9 mouse cellular contexts compared by ENCODE assay signal in the genomic region with DNA sequence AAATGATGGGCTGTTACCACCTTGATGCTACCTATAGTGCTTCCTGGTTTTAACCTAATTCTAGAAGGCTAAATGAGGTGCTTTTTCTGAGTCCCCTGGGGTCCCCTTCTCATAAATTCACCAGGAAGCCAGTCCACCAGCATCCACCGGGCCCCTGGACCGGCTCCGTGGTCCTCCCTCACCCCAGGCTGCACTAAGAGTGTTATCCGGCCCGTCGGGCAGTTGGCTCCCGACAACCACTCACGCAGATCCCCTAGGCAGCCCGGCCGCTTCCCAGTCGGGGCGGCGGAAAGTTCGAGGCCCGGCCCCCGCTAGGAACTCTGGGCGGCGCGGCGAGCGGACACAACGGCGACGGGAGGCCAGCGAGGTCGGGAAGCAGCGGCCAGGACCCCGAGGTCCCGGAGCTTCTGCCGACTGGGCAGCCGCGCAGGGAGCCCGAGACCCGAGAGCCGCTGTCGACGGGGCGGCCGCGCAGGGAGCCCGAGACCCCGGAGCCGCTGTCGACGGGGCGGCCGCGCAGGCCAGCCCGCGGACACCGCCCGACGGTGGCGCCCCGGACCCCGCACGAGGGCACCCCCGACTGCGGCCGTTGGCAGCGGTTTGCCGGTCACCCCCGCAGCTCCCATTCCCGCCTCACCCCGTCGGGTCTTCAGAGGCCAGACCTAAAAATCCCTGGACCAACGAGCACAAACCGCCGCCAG. TPM values are rescaled to one million over a fixed set of nuclear protein-coding genes. Genes with fewer than 3 reads are reported as not detected.
DNase-seq lines count a peak whose midpoint lies in the region; ATAC-seq and TF ChIP-seq lines count a peak whose summit lies in the region.
"Had no signal": no experiment of that assay in that cellular context is flagged by ENCODE, and none has a peak within 500 bp of the region (broad histone marks: within the 10 kb centered on the region; RNA-seq: fewer than 3 reads in every experiment).

No protein-coding gene starts in this region.

- TF ChIP-seq CTCF in E14TG2a.4 (conservative IDR thresholded peaks at IDR 0.05; ENCODE audit: low read length): no peak

- peak overlapping the region; percentile 29; the same call in 1 of the 2 replicates for H3K9ac ChIP-seq in forebrain, embryonic 16.5 days (replicated peaks; ENCODE audit: low read depth, low read length)
- no peak overlapping the region for H3K9ac ChIP-seq in liver, embryonic 12.5 days

- peaks cover 40% of the 10 kb centered on the region for H3K27me3 ChIP-seq in E14TG2a.4 (ENCODE audit: insufficient read depth, low read length)
- peaks cover 20% of the 10 kb centered on the region for H3K27me3 ChIP-seq in forebrain, embryonic 16.5 days (replicated peaks; ENCODE audit: control insufficient read depth, insufficient read depth, low read length)
- peaks cover 25% of the 10 kb centered on the region for H3K27me3 ChIP-seq in liver, embryonic 12.5 days (replicated peaks)

- ATAC-seq in forebrain, embryonic 16.5 days: peak; percentile 43
- no peak for ATAC-seq in liver, embryonic 12.5 days
- ATAC-seq in granulocyte monocyte progenitor cell, adult 5-6 weeks (replicated peaks; ENCODE audit: poor library complexity, severe bottlenecking): no peak

- peak; percentile 9 for DNase-seq in gastrocnemius, postnatal 14 days
- DNase-seq in gastrocnemius, postnatal 36 days: no peak
- no peak for DNase-seq in c-Kit-positive CD71-positive TER-119-positive erythroid progenitor cells, embryonic 14.5 days (ENCODE audit: low spot score)
- no peak for DNase-seq in cerebellum, adult 9-11 months

- 0 out of 2 replicates have a peak, but pooled peaks cover 8% of the 10 kb centered on the region for H3K4me1 ChIP-seq in E14TG2a.4 (replicated peaks; ENCODE audit: low read depth, low read length)
- peaks cover 8% of the 10 kb centered on the region for H3K4me1 ChIP-seq in forebrain, embryonic 16.5 days (replicated peaks; ENCODE audit: control insufficient read depth, insufficient read depth, low read length)
- peaks cover 6% of the 10 kb centered on the region; the same call in 1 of the 2 replicates for H3K4me1 ChIP-seq in liver, embryonic 12.5 days

- H3K4me3 ChIP-seq in E14TG2a.4 (replicated peaks; ENCODE audit: low read length): peak overlapping the region; percentile 74
- peak overlapping the region; percentile 50 for H3K4me3 ChIP-seq in forebrain, embryonic 16.5 days (replicated peaks; ENCODE audit: low read length)
- H3K4me3 ChIP-seq in liver, embryonic 12.5 days: peak overlapping the region; percentile 38

- intact Hi-C loops in gastrocnemius, postnatal 14 days (cut with DNase I; ENCODE audit: low total_unique reads): loop anchor here (5.0 kb wide), 1 partner anchor 106 kb away; no protein-coding TSS in a partner anchor
- intact Hi-C loops in gastrocnemius, postnatal 36 days (cut with DNase I): loop anchor here (5.0 to 10.0 kb wide), 2 partner anchors 111 to 169 kb away; a partner anchor contains a TSS

- H3K9me3 ChIP-seq in E14TG2a.4 (ENCODE audit: low read length): no peaks in the 10 kb centered on the region
- 0 out of 2 replicates have a peak, but pooled peaks cover 2% of the 10 kb centered on the region for H3K9me3 ChIP-seq in forebrain, embryonic 16.5 days (ENCODE audit: control insufficient read depth, low read length)
- H3K9me3 ChIP-seq in liver, embryonic 12.5 days (replicated peaks): 0 out of 2 replicates have a peak, but pooled peaks cover 8% of the 10 kb centered on the region

- 20% methylated on average over 64 of the region's 69 CpGs for WGBS in forebrain, embryonic 16.5 days
- WGBS in liver, embryonic 12.5 days (ENCODE audit: insufficient replicate concordance): 17% methylated on average over 68 of the region's 69 CpGs

- peak overlapping the region; percentile 69 for H3K4me2 ChIP-seq in forebrain, embryonic 16.5 days (ENCODE audit: low read length)
- H3K4me2 ChIP-seq in liver, embryonic 12.5 days: peak overlapping the region; percentile 56

- H3K36me3 ChIP-seq in E14TG2a.4 (ENCODE audit: insufficient read depth, low read length): no peaks in the 10 kb centered on the region
- H3K36me3 ChIP-seq in forebrain, embryonic 16.5 days (ENCODE audit: control insufficient read depth, insufficient read depth): no peaks in the 10 kb centered on the region
- H3K36me3 ChIP-seq in liver, embryonic 12.5 days: no peaks in the 10 kb centered on the region

- no peak overlapping the region for H3K27ac ChIP-seq in forebrain, embryonic 16.5 days (ENCODE audit: low read length)
- no peak overlapping the region for H3K27ac ChIP-seq in liver, embryonic 12.5 days

RNA-seq across cellular contexts. Expression of a gene that starts 0.5 kb away (rescaled TPM):
- under 1 TPM; 0.41 to 0.82 TPM for total RNA-seq in gastrocnemius, postnatal 14 days (2021)
- total RNA-seq in gastrocnemius, postnatal 36 days (2021): not detected
- polyA plus RNA-seq in forebrain, embryonic 16.5 days (2015; fragmentation: Nextera tagmentation; extraction: Ambion mirVana): 0.96 and 1.3 TPM in 2 replicates
- 2.1 and 2.5 TPM in 2 replicates for polyA plus RNA-seq in liver, embryonic 12.5 days (2016; fragmentation: Nextera tagmentation; extraction: Ambion mirVana)
- not detected in 2 replicates for total RNA-seq in granulocyte monocyte progenitor cell, adult 5-6 weeks (2014; fragmentation: Nextera tagmentation)
- not detected in 2 replicates for total RNA-seq in granulocyte monocyte progenitor cell, adult 5-6 weeks (2017)
- total RNA-seq: MEL had no signal

RNA-seq across cellular contexts. Expression of a gene that starts 28.0 kb away (rescaled TPM):
- total RNA-seq in gastrocnemius, postnatal 14 days (2021): under 1 TPM; 0.07 to 0.10 TPM
- total RNA-seq in gastrocnemius, postnatal 36 days (2021): not detected
- 0.12 and 0.16 TPM in 2 replicates for polyA plus RNA-seq in forebrain, embryonic 16.5 days (2015; fragmentation: Nextera tagmentation; extraction: Ambion mirVana)
- 0.35 and 0.49 TPM in 2 replicates for polyA plus RNA-seq in liver, embryonic 12.5 days (2016; fragmentation: Nextera tagmentation; extraction: Ambion mirVana)
- total RNA-seq in granulocyte monocyte progenitor cell, adult 5-6 weeks (2014; fragmentation: Nextera tagmentation): 0.04 TPM in 1 of 2 replicates, not detected in the other
- total RNA-seq in granulocyte monocyte progenitor cell, adult 5-6 weeks (2017): not detected in 2 replicates
- total RNA-seq: MEL had no signal
